Mouse (Mus musculus) lung, postnatal 0 days (tissue): Measurements from ENCODE around the gene Tmem110. TPM values are rescaled to one million over a fixed set of nuclear protein-coding genes. Genes with fewer than 3 reads are reported as not detected.

Experiments used
- ATAC-seq: fragments of 200-750 bp; cut with Nextera tagmentation; 2 replicates; pipeline ENCODE4 v1.8.0; 2017; ENCODE audit warnings: moderate library complexity
- DNase-seq: peaks from one replicate; pipeline ENCODE4 v3.0.0-alpha.2; 2016; ENCODE audit warnings: low spot score
- H3K27ac ChIP-seq: fragments of 300-500 bp; sonication (generic); 2 replicates; pipeline ENCODE4 v1.5.1; 2014; ENCODE audit warnings: antibody characterized with exemption, mild to moderate bottlenecking, low read length, mixed read lengths
- H3K27me3 ChIP-seq: fragments of 300-500 bp; sonication (generic); replicated peaks from 2 replicates; pipeline ENCODE4 v1.6.1; 2014; ENCODE audit warnings: low read length, mixed read lengths; ENCODE audit not compliant: insufficient read depth
- H3K36me3 ChIP-seq: fragments of 300-500 bp; sonication (generic); 2 replicates; pipeline ENCODE4 v1.6.1; 2014; ENCODE audit warnings: low read length, mixed read lengths; ENCODE audit not compliant: insufficient read depth
- H3K4me1 ChIP-seq: fragments of 300-500 bp; sonication (generic); 2 replicates; pipeline ENCODE4 v1.6.1; 2014; ENCODE audit warnings: antibody characterized with exemption, low read depth, low read length, mixed read lengths; ENCODE audit not compliant: insufficient read depth
- H3K4me2 ChIP-seq: fragments of 300-500 bp; sonication (generic); replicated peaks from 2 replicates; pipeline ENCODE4 v1.6.1; 2014; ENCODE audit warnings: low read depth, mild to moderate bottlenecking, low read length, moderate library complexity, mixed read lengths
- H3K4me3 ChIP-seq: fragments of 300-500 bp; sonication (generic); 2 replicates; pipeline ENCODE4 v1.5.1; 2014; ENCODE audit warnings: low read depth, low read length
- H3K9ac ChIP-seq: fragments of 300-500 bp; sonication (generic); replicated peaks from 2 replicates; pipeline ENCODE4 v1.6.1; 2014; ENCODE audit warnings: low read depth, mild to moderate bottlenecking
- H3K9me3 ChIP-seq: fragments of 300-500 bp; sonication (generic); 2 replicates; pipeline ENCODE4 v1.6.1; 2016; ENCODE audit warnings: low read length, mixed read lengths
- CTCF ChIP-seq: IDR thresholded peaks from 2 replicates; pipeline ENCODE4 v1.5.1; 2016; ENCODE audit warnings: antibody characterized with exemption, mild to moderate bottlenecking
- EP300 ChIP-seq: IDR thresholded peaks from 2 replicates; pipeline ENCODE4 v1.6.1; 2016; ENCODE audit warnings: antibody characterized with exemption, mild to moderate bottlenecking, control low read depth
- WGBS: fragments of 180-500 bp; shearing (Covaris S2); extraction: QIAGEN DNeasy Blood & Tissue Kit; methylation state at CpG from one replicate; pipeline ENCODE4 v1.1.7; 2014; 5-methylcytosine and 5-hydroxymethylcytosine counted together
- polyA plus RNA-seq: library from polyadenylated mRNA; unstranded; fragments of >200 nt; fragmentation: Nextera tagmentation; extraction: Ambion mirVana; gene quantifications from 2 replicates; pipeline ENCODE4 v1.2.1, GENCODE M21; 2015

The Tmem110 gene
- polyA plus RNA-seq, 1 experiment from 2014 or later = 44.7 TPM

- no peaks in the 10 kb centered on the region for H3K36me3 ChIP-seq
- DNase-seq = peak; percentile 66
- TF ChIP-seq CTCF (no peak), EP300 (peak; percentile 62)
- WGBS = 43% methylated on average over 6 of the region's 6 CpGs
- no peaks in the 10 kb centered on the region for H3K27me3 ChIP-seq
- H3K4me3 ChIP-seq = no peak overlapping the region
- H3K9me3 ChIP-seq = no peaks in the 10 kb centered on the region
- no peak overlapping the region for H3K9ac ChIP-seq
- ATAC-seq = peak; percentile 8; the same call in 1 of the 2 replicates
- H3K27ac ChIP-seq = peak overlapping the region; percentile 66; the same call in 1 of the 2 replicates
- H3K4me1 ChIP-seq = peaks cover 23% of the 10 kb centered on the region; the same call in 1 of the 2 replicates
- peak overlapping the region; percentile 76; the same call in 1 of the 2 replicates for H3K4me2 ChIP-seq
Observed at GRCm38 (mm10) chr14:30824456-30824995, 864 bp upstream of the Tmem110 start.

- no peaks in the 10 kb centered on the region for H3K27me3 ChIP-seq
- peak overlapping the region; percentile 76 for H3K4me2 ChIP-seq
- ATAC-seq = no peak
- TF ChIP-seq CTCF = no peak
- no peak for TF ChIP-seq EP300
- H3K36me3 ChIP-seq = no peaks in the 10 kb centered on the region
- 25% methylated on average over 5 of the region's 5 CpGs for WGBS
- peak overlapping the region; percentile 62; the same call in 1 of the 2 replicates for H3K9ac ChIP-seq
- H3K9me3 ChIP-seq = no peaks in the 10 kb centered on the region
- H3K27ac ChIP-seq = peak overlapping the region; percentile 66; the same call in 1 of the 2 replicates
- H3K4me3 ChIP-seq = peak overlapping the region; percentile 81
- H3K4me1 ChIP-seq = peaks cover 23% of the 10 kb centered on the region; the same call in 1 of the 2 replicates
- no peak for DNase-seq
Observed at GRCm38 (mm10) chr14:30825021-30825475, 342 bp upstream of the Tmem110 start.

- Histone ChIP-seq H3K27me3 (no peaks in the 10 kb centered on the region), H3K36me3 (no peaks in the 10 kb centered on the region), H3K27ac (peak overlapping the region; percentile 81), H3K9me3 (no peaks in the 10 kb centered on the region), H3K4me1 (peaks cover 26% of the 10 kb centered on the region; the same call in 1 of the 2 replicates), H3K9ac (peak overlapping the region; percentile 62), H3K4me2 (peak overlapping the region; percentile 76), H3K4me3 (peak overlapping the region; percentile 81)
- WGBS = 14% methylated on average over 17 of the region's 17 CpGs
- DNase-seq (peak; percentile 27), ATAC-seq (no peak)
- TF ChIP-seq EP300 = no peak
- no peak for TF ChIP-seq CTCF
Observed at GRCm38 (mm10) chr14:30826174-30827140, 1.1 kb downstream of the Tmem110 start.

GRCm38 (mm10) chr14:30827480-30827879 lies 2.1 kb downstream of the Tmem110 start:
- Histone ChIP-seq H3K27ac (peak overlapping the region; percentile 82; the same call in 1 of the 2 replicates), H3K9ac (no peak overlapping the region), H3K4me1 (peaks cover 31% of the 10 kb centered on the region; the same call in 1 of the 2 replicates), H3K9me3 (no peaks in the 10 kb centered on the region), H3K27me3 (no peaks in the 10 kb centered on the region), H3K36me3 (no peaks in the 10 kb centered on the region), H3K4me3 (no peak overlapping the region), H3K4me2 (peak overlapping the region; percentile 76)
- ATAC-seq (no peak), DNase-seq (no peak)
- WGBS = 53% methylated on average over 4 of the region's 4 CpGs
- no peak for TF ChIP-seq EP300
- no peak for TF ChIP-seq CTCF

- TF ChIP-seq CTCF (no peak), EP300 (no peak)
- Histone ChIP-seq H3K27ac (peak overlapping the region; percentile 82; the same call in 1 of the 2 replicates), H3K4me2 (peak overlapping the region; percentile 76; the same call in 1 of the 2 replicates), H3K9me3 (no peaks in the 10 kb centered on the region), H3K4me1 (peaks cover 31% of the 10 kb centered on the region; the same call in 1 of the 2 replicates), H3K36me3 (no peaks in the 10 kb centered on the region), H3K27me3 (no peaks in the 10 kb centered on the region), H3K4me3 (no peak overlapping the region), H3K9ac (no peak overlapping the region)
- ATAC-seq = peak; percentile 6; the same call in 1 of the 2 replicates
- 51% methylated on average over 4 of the region's 4 CpGs for WGBS
- peak; percentile 80 for DNase-seq
Observed at GRCm38 (mm10) chr14:30828077-30828476, 2.7 kb downstream of the Tmem110 start.
